ENCODE assay signal across 24 mouse cellular contexts in the genomic region with DNA sequence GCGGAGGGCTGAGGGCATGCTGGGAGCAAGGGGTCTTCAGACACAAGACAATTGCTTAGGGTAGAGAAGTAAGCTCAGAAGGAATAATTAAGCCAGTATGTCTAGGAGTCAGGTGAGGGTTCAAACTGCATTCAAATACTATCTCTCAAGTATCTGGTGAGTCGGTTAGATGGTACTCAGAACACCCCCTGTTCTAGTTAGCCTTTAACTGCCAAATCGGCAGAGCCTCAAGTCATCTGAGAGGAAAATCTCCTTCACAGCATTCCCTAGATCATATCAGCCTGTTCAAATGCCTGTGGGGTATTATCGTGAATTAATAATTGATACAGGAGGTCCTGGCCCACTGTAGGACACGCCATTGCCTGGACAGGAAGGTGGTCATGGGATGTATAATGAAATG. TPM values are rescaled to one million over a fixed set of nuclear protein-coding genes. Genes with fewer than 3 reads are reported as not detected.
A peak's percentile ranks its signal among the peaks of the same experiment; 100 is the strongest.
DNase-seq lines count a peak whose midpoint lies in the region; ATAC-seq and TF ChIP-seq lines count a peak whose summit lies in the region.
"Had no signal": no experiment of that assay in that cellular context is flagged by ENCODE, and none has a peak within 500 bp of the region (broad histone marks: within the 10 kb centered on the region; RNA-seq: fewer than 3 reads in every experiment).

No protein-coding gene starts in this region.

- peak; percentile 48 for DNase-seq in kidney, adult 2 months
- no peak for DNase-seq in kidney, postnatal 36 days
- no peak for DNase-seq in kidney, postnatal 4 days
- peak; percentile 60 for DNase-seq in yolk sac, embryonic 10.5 days (ENCODE audit: low spot score)
- DNase-seq in urinary bladder, postnatal 14 days (ENCODE audit: low spot score): no peak
- DNase-seq: adrenal gland, adult 2 months; adrenal gland, postnatal 25 days; cerebellum, adult 11-12 months; cerebellum, adult 8-10 months; cerebellum, postnatal 10 days; cerebellum, postnatal 36 days; embryo, embryonic 11 days; gastrocnemius, postnatal 14 days; heart, adult 18-20 months had no signal

- no peaks in the 10 kb centered on the region for H3K27me3 ChIP-seq in kidney, adult 2 months (replicated peaks; ENCODE audit: control insufficient read depth, insufficient read depth, low read length)
- no peaks in the 10 kb centered on the region for H3K27me3 ChIP-seq in kidney, embryonic 16.5 days (ENCODE audit: insufficient read depth, low read length)
- H3K27me3 ChIP-seq: embryonic facial prominence, embryonic 13.5 days; forebrain, embryonic 13.5 days; hindbrain, embryonic 12.5 days; hindbrain, embryonic 15.5 days had no signal

- TF ChIP-seq CTCF in kidney, adult 2 months (conservative IDR thresholded peaks at IDR 0.05; ENCODE audit: insufficient read depth, insufficient read length, low read depth, low read length): no peak

- TF ChIP-seq POLR2A in kidney, adult 2 months (IDR thresholded peaks at IDR 0.05; ENCODE audit: low read depth, low read length): no peak

- H3K36me3 ChIP-seq in kidney, adult 2 months (ENCODE audit: control insufficient read depth, insufficient read depth, low read length): no peaks in the 10 kb centered on the region
- H3K36me3 ChIP-seq in kidney, embryonic 16.5 days (ENCODE audit: insufficient read depth, low read length): no peaks in the 10 kb centered on the region
- H3K36me3 ChIP-seq: embryonic facial prominence, embryonic 10.5 days; embryonic facial prominence, embryonic 13.5 days; forebrain, embryonic 10.5 days; hindbrain, embryonic 12.5 days; hindbrain, embryonic 15.5 days had no signal

- no peak overlapping the region for H3K9ac ChIP-seq in kidney, embryonic 16.5 days (replicated peaks; ENCODE audit: low read length)
- H3K9ac ChIP-seq: embryonic facial prominence, embryonic 13.5 days; forebrain, embryonic 13.5 days; hindbrain, embryonic 12.5 days; hindbrain, embryonic 15.5 days had no signal

- no peak for ATAC-seq in kidney, embryonic 16.5 days (ENCODE audit: low FRiP score, low TSS enrichment)
- ATAC-seq: CD4-positive, CD25-positive, alpha-beta regulatory T cell, adult 4 months; forebrain, embryonic 13.5 days; forebrain, embryonic 16.5 days had no signal

- 63% methylated on average over 5 of the region's 5 CpGs for WGBS in kidney, adult 2 months
- WGBS in kidney, embryonic 16.5 days: 81% methylated on average over 5 of the region's 5 CpGs

- H3K4me1 ChIP-seq in kidney, adult 2 months (ENCODE audit: control insufficient read depth, insufficient read depth, low read length): peaks cover 50% of the 10 kb centered on the region
- peaks cover 43% of the 10 kb centered on the region for H3K4me1 ChIP-seq in kidney, embryonic 16.5 days (ENCODE audit: insufficient read depth, low read length)
- H3K4me1 ChIP-seq: forebrain, embryonic 13.5 days; hindbrain, embryonic 12.5 days; hindbrain, embryonic 15.5 days had no signal

- peak overlapping the region; percentile 32; the same call in 1 of the 2 replicates for H3K27ac ChIP-seq in kidney, adult 2 months (ENCODE audit: insufficient read depth, low read depth, low read length)
- H3K27ac ChIP-seq in kidney, embryonic 16.5 days (ENCODE audit: low read length): peak overlapping the region; percentile 96
- H3K27ac ChIP-seq: embryonic facial prominence, embryonic 10.5 days; forebrain, embryonic 10.5 days; forebrain, embryonic 13.5 days; hindbrain, embryonic 12.5 days; hindbrain, embryonic 15.5 days had no signal

- no peak overlapping the region for H3K4me2 ChIP-seq in kidney, embryonic 16.5 days (replicated peaks; ENCODE audit: low read depth, low read length)
- H3K4me2 ChIP-seq: embryonic facial prominence, embryonic 13.5 days; forebrain, embryonic 13.5 days; heart, embryonic 11.5 days; hindbrain, embryonic 12.5 days; hindbrain, embryonic 15.5 days had no signal

- no peaks in the 10 kb centered on the region for H3K9me3 ChIP-seq in kidney, embryonic 16.5 days (ENCODE audit: low read length)
- H3K9me3 ChIP-seq: embryonic facial prominence, embryonic 10.5 days; embryonic facial prominence, embryonic 13.5 days; forebrain, embryonic 10.5 days; forebrain, embryonic 13.5 days; hindbrain, embryonic 12.5 days; hindbrain, embryonic 15.5 days had no signal

- H3K4me3 ChIP-seq in kidney, adult 2 months (ENCODE audit: insufficient read depth, low read depth, low read length): no peak overlapping the region
- no peak overlapping the region for H3K4me3 ChIP-seq in kidney, embryonic 16.5 days (ENCODE audit: low read length)
- H3K4me3 ChIP-seq: embryonic facial prominence, embryonic 10.5 days; embryonic facial prominence, embryonic 13.5 days; forebrain, embryonic 10.5 days; forebrain, embryonic 13.5 days; hindbrain, embryonic 12.5 days; hindbrain, embryonic 15.5 days had no signal

RNA-seq across cellular contexts. Expression of a gene that starts 23.9 kb away (rescaled TPM):
- polyA plus RNA-seq in kidney, adult 2 months (2012; rRNA removed): 40.6 and 46.6 TPM in 2 replicates
- polyA plus RNA-seq in kidney, embryonic 16.5 days (2015; fragmentation: Nextera tagmentation; extraction: Ambion mirVana): 11.5 and 12.1 TPM in 2 replicates

Comparison
In these comparisons a context has a peak if more than half of its experiments do, and no peak if none do; other contexts are left out.
1. DNase-seq: peak in kidney, adult 2 months (single experiment) and yolk sac, embryonic 10.5 days (single experiment); none in kidney, postnatal 36 days (0 of 2), kidney, postnatal 4 days (0 of 2) and urinary bladder, postnatal 14 days (single experiment).